Mouse (Mus musculus): ENCODE results near the gene Cks1brt. TPM values are rescaled to one million over a fixed set of nuclear protein-coding genes. Genes with fewer than 3 reads are reported as not detected.
"Not testable (repeated sequence)": the region's sequence is repeated elsewhere in the genome, so short reads cannot be mapped to it uniquely, and the experiment has no call there.

The Cks1brt gene
- polyA plus RNA-seq, 1 experiment, result not detected

DNA sequence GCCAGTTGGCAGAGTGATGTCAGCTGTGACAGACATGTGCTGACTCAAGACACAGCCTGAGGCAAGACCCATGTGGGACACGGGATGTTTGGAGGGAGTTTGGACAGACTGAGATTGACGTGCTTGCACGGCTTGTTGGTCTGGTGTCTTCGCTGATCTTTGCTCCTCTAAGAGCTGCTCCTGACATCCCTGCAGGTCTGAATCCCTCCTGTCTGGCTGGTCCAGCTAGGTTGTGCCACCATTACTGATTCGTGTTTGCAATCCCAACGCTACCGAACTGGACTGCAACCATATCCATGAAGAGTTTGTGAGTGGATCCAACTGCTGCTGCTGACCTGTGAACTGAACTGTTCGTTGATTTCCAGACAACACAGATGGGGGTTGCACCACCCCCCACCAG is 28.0 kb upstream of the Cks1brt start:
- Histone ChIP-seq H3K4me3 (ENCODE audit: control insufficient read depth, low read depth, low read length) (no peak overlapping the region), H3K27ac (ENCODE audit: control insufficient read depth, insufficient read depth, low read depth, low read length) (no peak overlapping the region), H3K4me1 (ENCODE audit: control insufficient read depth, insufficient read depth, low read length) (no peaks in the 10 kb centered on the region), H3K27me3 (ENCODE audit: control insufficient read depth, insufficient read depth, low read length) (no peaks in the 10 kb centered on the region), H3K36me3 (ENCODE audit: control insufficient read depth, insufficient read depth, low read length) (no peaks in the 10 kb centered on the region)
- no peak for TF ChIP-seq CTCF (IDR thresholded peaks at IDR 0.05; ENCODE audit: control insufficient read depth, insufficient read depth, insufficient replicate concordance, low read depth, low read length)
- TF ChIP-seq POLR2A (IDR thresholded peaks at IDR 0.05; ENCODE audit: control insufficient read depth, low read depth, low read length), result no peak

DNA sequence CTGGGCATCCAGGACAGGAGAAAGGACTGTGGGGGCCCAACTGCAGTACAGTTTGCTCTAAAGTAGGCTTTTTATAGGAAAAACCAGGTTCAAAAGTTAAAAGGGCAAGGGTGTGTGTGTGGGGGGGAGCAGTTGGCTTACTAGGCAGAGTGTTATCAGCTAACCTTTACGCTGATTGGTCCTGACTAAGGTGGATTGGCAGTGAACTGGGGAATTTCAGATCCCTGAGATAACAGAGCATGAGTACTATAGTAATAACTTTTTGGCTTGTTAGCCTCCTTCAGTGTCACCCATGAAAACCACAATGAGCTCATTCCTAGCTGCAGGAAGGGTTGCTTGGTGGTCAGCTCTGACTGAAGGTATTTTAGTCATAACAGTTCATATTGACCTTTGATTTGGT is 19.4 kb upstream of the Cks1brt start:
- no peak overlapping the region for H3K4me3 ChIP-seq (ENCODE audit: control insufficient read depth, low read depth, low read length)
- H3K36me3 ChIP-seq (ENCODE audit: control insufficient read depth, insufficient read depth, low read length), result no peaks in the 10 kb centered on the region
- H3K4me1 ChIP-seq (ENCODE audit: control insufficient read depth, insufficient read depth, low read length), result no peaks in the 10 kb centered on the region
- H3K27me3 ChIP-seq (ENCODE audit: control insufficient read depth, insufficient read depth, low read length), result no peaks in the 10 kb centered on the region
- H3K27ac ChIP-seq (ENCODE audit: control insufficient read depth, insufficient read depth, low read depth, low read length), result no peak overlapping the region
- TF ChIP-seq CTCF (IDR thresholded peaks at IDR 0.05; ENCODE audit: control insufficient read depth, insufficient read depth, insufficient replicate concordance, low read depth, low read length) (no peak), POLR2A (IDR thresholded peaks at IDR 0.05; ENCODE audit: control insufficient read depth, low read depth, low read length) (no peak)

DNA sequence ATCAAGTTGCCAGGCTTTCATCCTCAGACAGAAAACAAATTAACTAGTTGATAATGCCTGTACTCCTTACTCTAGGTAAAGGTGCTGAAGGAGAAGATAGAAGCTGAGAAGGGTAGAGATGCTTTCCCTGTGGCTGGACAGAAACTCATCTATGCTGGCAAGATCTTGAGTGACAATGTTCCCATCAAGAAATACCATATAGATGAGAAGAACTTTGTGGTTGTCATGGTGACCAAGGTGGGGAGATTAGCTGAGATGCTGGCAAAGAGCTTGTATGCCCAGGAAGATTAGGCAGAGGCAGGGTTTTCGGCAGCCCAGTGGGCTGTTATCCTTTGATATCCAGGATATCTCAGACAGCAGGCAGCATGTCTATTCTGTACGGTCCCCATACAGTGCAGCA is 16.0 kb upstream of the Cks1brt start:
- H3K36me3 ChIP-seq (ENCODE audit: control insufficient read depth, insufficient read depth, low read length); H3K27ac ChIP-seq (ENCODE audit: control insufficient read depth, insufficient read depth, low read depth, low read length); H3K27me3 ChIP-seq (ENCODE audit: control insufficient read depth, insufficient read depth, low read length); H3K4me3 ChIP-seq (ENCODE audit: control insufficient read depth, low read depth, low read length); H3K4me1 ChIP-seq (ENCODE audit: control insufficient read depth, insufficient read depth, low read length): not testable (repeated sequence)

DNA sequence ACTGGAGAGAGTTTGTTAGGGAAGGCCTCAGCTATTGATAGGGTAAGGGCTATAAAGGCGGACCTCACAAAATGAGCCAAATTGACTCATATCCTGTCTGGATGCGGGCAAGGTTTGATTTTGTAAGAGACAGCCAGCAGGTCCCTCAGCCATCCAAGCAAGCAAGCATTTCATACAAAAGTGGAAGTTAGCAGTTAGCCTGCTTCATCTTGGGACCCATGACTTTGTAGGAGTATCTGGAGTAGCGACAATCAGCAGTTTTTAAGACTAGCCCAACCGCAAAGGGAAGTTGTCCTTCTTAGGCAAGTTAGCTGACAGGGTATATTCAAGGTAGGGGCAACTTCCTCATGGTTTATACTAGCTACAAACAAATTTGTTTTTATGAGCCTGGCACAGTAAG is 9.2 kb upstream of the Cks1brt start:
- TF ChIP-seq POLR2A (IDR thresholded peaks at IDR 0.05; ENCODE audit: control insufficient read depth, low read depth, low read length) (no peak), CTCF (IDR thresholded peaks at IDR 0.05; ENCODE audit: control insufficient read depth, insufficient read depth, insufficient replicate concordance, low read depth, low read length) (no peak)
- H3K4me1 ChIP-seq (ENCODE audit: control insufficient read depth, insufficient read depth, low read length), result no peaks in the 10 kb centered on the region
- H3K27ac ChIP-seq (ENCODE audit: control insufficient read depth, insufficient read depth, low read depth, low read length), result no peak overlapping the region
- H3K4me3 ChIP-seq (ENCODE audit: control insufficient read depth, low read depth, low read length), result no peak overlapping the region
- no peaks in the 10 kb centered on the region for H3K36me3 ChIP-seq (ENCODE audit: control insufficient read depth, insufficient read depth, low read length)
- no peaks in the 10 kb centered on the region for H3K27me3 ChIP-seq (ENCODE audit: control insufficient read depth, insufficient read depth, low read length)

DNA sequence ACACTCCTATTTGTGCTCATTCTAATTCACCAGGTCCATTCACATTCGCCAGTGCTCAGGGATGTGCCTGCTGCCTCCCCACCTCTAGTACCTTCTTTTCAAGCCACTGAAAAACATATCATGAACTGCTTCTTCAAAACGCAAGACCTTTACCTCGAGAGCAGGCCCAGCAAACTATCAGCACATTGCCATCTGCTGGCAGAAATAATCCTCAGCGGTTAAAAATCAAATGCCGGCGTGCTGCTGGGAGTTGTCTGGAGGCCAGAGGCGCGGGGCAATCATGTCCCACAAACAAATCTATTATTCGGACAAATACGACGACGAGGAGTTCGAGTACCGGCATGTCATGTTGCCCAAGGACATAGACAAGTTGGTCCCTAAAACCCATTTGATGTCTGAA is 19.6 kb downstream of the Cks1brt start:
- H3K4me3 ChIP-seq (ENCODE audit: control insufficient read depth, low read depth, low read length), result no peak overlapping the region
- TF ChIP-seq CTCF (IDR thresholded peaks at IDR 0.05; ENCODE audit: control insufficient read depth, insufficient read depth, insufficient replicate concordance, low read depth, low read length), result no peak
- TF ChIP-seq POLR2A (IDR thresholded peaks at IDR 0.05; ENCODE audit: control insufficient read depth, low read depth, low read length), result no peak
- no peaks in the 10 kb centered on the region; the same call in 1 of the 2 replicates for H3K4me1 ChIP-seq (ENCODE audit: control insufficient read depth, insufficient read depth, low read length)
- no peak overlapping the region for H3K27ac ChIP-seq (ENCODE audit: control insufficient read depth, insufficient read depth, low read depth, low read length)
- H3K36me3 ChIP-seq (ENCODE audit: control insufficient read depth, insufficient read depth, low read length), result no peaks in the 10 kb centered on the region
- no peaks in the 10 kb centered on the region for H3K27me3 ChIP-seq (ENCODE audit: control insufficient read depth, insufficient read depth, low read length)

DNA sequence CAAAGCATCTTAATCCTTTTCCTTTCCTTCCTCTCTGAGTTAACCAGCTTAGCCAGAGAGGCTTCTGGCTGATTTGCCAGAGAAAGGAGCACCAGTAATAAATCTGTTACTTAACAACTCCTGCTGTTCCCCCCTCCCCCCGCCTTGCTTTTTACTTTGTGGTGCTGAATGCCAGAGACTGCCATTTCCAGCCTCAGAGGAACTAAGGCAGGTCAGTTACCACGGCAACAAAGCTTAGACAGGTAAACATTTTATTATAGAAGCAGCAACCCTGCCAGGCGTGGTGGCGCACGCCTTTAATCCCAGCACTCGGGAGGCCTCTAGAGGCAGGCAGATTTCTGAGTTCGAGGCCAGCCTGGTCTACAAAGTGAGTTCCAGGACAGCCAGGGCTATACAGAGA is 24.2 kb downstream of the Cks1brt start:
- Histone ChIP-seq H3K4me3 (ENCODE audit: control insufficient read depth, low read depth, low read length) (no peak overlapping the region), H3K4me1 (ENCODE audit: control insufficient read depth, insufficient read depth, low read length) (no peaks in the 10 kb centered on the region; the same call in 1 of the 2 replicates), H3K36me3 (ENCODE audit: control insufficient read depth, insufficient read depth, low read length) (no peaks in the 10 kb centered on the region), H3K27ac (ENCODE audit: control insufficient read depth, insufficient read depth, low read depth, low read length) (no peak overlapping the region), H3K27me3 (ENCODE audit: control insufficient read depth, insufficient read depth, low read length) (no peaks in the 10 kb centered on the region)
- no peak for TF ChIP-seq POLR2A (IDR thresholded peaks at IDR 0.05; ENCODE audit: control insufficient read depth, low read depth, low read length)
- no peak for TF ChIP-seq CTCF (IDR thresholded peaks at IDR 0.05; ENCODE audit: control insufficient read depth, insufficient read depth, insufficient replicate concordance, low read depth, low read length)

DNA sequence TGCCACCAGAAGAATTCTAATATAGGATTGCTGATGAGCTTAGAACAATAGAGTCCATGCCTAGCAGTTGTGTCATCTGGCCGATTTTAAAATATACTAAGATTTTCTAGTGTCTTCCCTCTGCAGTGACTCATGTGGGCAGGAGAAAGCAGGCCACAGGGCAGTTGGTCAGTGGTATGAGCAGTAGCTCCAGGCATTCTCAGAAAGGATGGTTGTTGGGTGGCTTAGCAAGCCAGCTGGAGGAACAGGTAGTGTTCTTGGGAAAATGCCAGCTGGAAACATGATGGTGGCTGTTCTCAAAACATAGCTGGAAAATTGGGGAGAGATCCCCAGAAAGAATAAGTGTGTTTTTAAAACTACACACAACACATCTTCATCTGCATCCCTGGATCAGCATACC is 40.6 kb downstream of the Cks1brt start:
- H3K4me3 ChIP-seq (ENCODE audit: control insufficient read depth, low read depth, low read length), result no peak overlapping the region
- H3K27me3 ChIP-seq (ENCODE audit: control insufficient read depth, insufficient read depth, low read length), result no peaks in the 10 kb centered on the region
- TF ChIP-seq CTCF (IDR thresholded peaks at IDR 0.05; ENCODE audit: control insufficient read depth, insufficient read depth, insufficient replicate concordance, low read depth, low read length) (no peak), POLR2A (IDR thresholded peaks at IDR 0.05; ENCODE audit: control insufficient read depth, low read depth, low read length) (no peak)

DNA sequence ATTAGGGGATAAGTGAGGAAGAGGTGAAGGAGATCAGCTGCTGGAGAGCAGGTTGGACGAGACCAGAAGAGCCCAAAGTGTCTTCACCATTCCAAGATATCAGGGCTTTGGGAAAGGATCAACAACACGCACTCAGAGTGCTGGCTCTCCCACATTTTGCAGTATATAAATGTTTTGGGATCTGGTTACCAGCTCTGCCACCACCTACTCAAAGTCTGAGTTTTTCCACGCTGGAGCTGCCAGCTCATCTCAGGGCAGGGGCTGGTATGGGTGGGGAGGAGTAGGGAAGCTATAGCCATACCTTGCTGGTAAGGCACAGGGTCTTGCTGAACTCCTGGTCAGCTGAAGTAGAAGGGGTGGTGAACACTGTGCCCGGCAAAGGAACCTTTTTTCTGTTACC is 68.5 kb downstream of the Cks1brt start:
- H3K27ac ChIP-seq (ENCODE audit: control insufficient read depth, insufficient read depth, low read depth, low read length), result no peak overlapping the region

More for the DNA sequence above, 40.6 kb downstream of the Cks1brt start:
- no peak overlapping the region for H3K27ac ChIP-seq (ENCODE audit: control insufficient read depth, insufficient read depth, low read depth, low read length)
- no peaks in the 10 kb centered on the region for H3K4me1 ChIP-seq (ENCODE audit: control insufficient read depth, insufficient read depth, low read length)
- no peaks in the 10 kb centered on the region for H3K36me3 ChIP-seq (ENCODE audit: control insufficient read depth, insufficient read depth, low read length)

More for the DNA sequence above, 68.5 kb downstream of the Cks1brt start:
- no peaks in the 10 kb centered on the region for H3K36me3 ChIP-seq (ENCODE audit: control insufficient read depth, insufficient read depth, low read length)
- H3K27me3 ChIP-seq (ENCODE audit: control insufficient read depth, insufficient read depth, low read length), result no peaks in the 10 kb centered on the region
- TF ChIP-seq POLR2A (IDR thresholded peaks at IDR 0.05; ENCODE audit: control insufficient read depth, low read depth, low read length), result peak; percentile 24; the same call in 1 of the 2 replicates
- no peak for TF ChIP-seq CTCF (IDR thresholded peaks at IDR 0.05; ENCODE audit: control insufficient read depth, insufficient read depth, insufficient replicate concordance, low read depth, low read length)
- peak overlapping the region; percentile 72 for H3K4me3 ChIP-seq (ENCODE audit: control insufficient read depth, low read depth, low read length)
- H3K4me1 ChIP-seq (ENCODE audit: control insufficient read depth, insufficient read depth, low read length), result peaks cover 4% of the 10 kb centered on the region; the same call in 1 of the 2 replicates
